Mouse (Mus musculus) brain, adult 2 months (tissue): Measurements from ENCODE around the gene Zfp964.
"Not testable (repeated sequence)": the region's sequence is repeated elsewhere in the genome, so short reads cannot be mapped to it uniquely, and the experiment has no call there.

Experiments used
- DNase-seq: peaks from one replicate; pipeline ENCODE4 v3.0.0; 2011; ENCODE audit warnings: low read depth, low spot score

Zfp964 gene

GRCm38 (mm10) chr8:69654358-69654981 lies at the start of gene Zfp964:
Gene Zfp964 (plus strand): TSS chr8:69654479.
- DNase-seq: peak; percentile 97

GRCm38 (mm10) chr8:69614687-69615086 lies 39.6 kb upstream of the Zfp964 start:
- peak; percentile 8 for DNase-seq

GRCm38 (mm10) chr8:69618078-69618477 lies 36.2 kb upstream of the Zfp964 start:
- no peak for DNase-seq

GRCm38 (mm10) chr8:69625095-69625789 lies 29.0 kb upstream of the Zfp964 start, which contains the start of gene Zfp868:
Gene Zfp868 (minus strand): TSS chr8:69625548.
- peak; percentile 99 for DNase-seq

- DNase-seq: no peak
Measured at GRCm38 (mm10) chr8:69653808-69654357, 396 bp upstream of the Zfp964 start.

GRCm38 (mm10) chr8:69661294-69661693 lies 7.0 kb downstream of the Zfp964 start:
- no peak for DNase-seq

- DNase-seq: not testable (repeated sequence)
Measured at GRCm38 (mm10) chr8:69665051-69665450, 10.8 kb downstream of the Zfp964 start.

GRCm38 (mm10) chr8:69701810-69702209 lies 47.5 kb downstream of the Zfp964 start:
- no peak for DNase-seq

- DNase-seq: not testable (repeated sequence)
Measured at GRCm38 (mm10) chr8:69710624-69711023, 56.3 kb downstream of the Zfp964 start, which contains the start of gene Zfp869. Gene Zfp869 (minus strand): TSS chr8:69710724.

- DNase-seq: no peak
Measured at GRCm38 (mm10) chr8:69713516-69713915, 59.2 kb downstream of the Zfp964 start.

- no peak for DNase-seq
Measured at GRCm38 (mm10) chr8:69715366-69715765, 61.1 kb downstream of the Zfp964 start.
